Mouse (Mus musculus): ENCODE measurements around the gene Sacs.

DNA sequence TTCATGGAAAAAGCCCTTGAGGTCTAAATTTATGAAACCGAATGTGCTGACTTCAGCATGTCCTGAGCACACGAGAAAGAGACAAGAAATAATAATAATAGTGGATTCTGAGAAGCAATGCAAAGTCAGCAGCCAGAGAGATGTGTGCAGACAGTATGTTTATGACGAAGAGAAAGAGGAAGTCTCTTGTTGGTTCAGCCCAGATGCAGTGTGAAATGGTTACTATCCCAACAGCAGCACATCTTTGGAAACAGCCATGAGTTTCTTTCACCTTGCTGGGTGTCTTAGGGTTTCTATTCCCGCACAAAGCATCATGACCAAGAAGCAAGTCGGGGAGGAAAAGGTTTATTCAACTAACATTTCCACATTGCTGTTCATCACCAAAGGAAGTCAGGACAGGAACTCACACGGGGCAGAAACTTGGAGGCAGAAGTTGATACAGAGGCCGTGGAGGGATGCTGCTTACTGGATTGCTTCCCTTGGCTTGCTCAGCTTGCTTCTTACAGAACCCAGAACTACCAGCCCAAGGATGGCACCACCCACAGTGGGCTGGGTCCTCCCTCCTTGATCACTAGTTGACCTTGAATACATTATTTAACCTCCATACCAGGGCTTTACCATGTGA, 140.5 kb downstream of the Sacs start:
- no peak for TF ChIP-seq CTCF (IDR thresholded peaks at IDR 0.05; ENCODE audit: control insufficient read depth, insufficient read depth, insufficient read length)
- TF ChIP-seq USF1 (IDR thresholded peaks at IDR 0.05; ENCODE audit: low read depth): no peak

Data from C2C12 (cell line).